Mouse (Mus musculus) myocyte (in vitro differentiated cells): ENCODE data around the gene 2300003K06Rik. TPM values are rescaled to one million over a fixed set of nuclear protein-coding genes. Genes with fewer than 3 reads are reported as not detected.

Experiments
- H3K27me3 ChIP-seq: one replicate; pipeline ENCODE4 v1.6.1; 2011; ENCODE audit not compliant: control insufficient read depth, insufficient read depth, insufficient read length
- H3K36me3 ChIP-seq: one replicate; pipeline ENCODE4 v1.6.1; 2011; ENCODE audit not compliant: control insufficient read depth, insufficient read depth
- H3K4me2 ChIP-seq: one replicate; pipeline ENCODE4 v1.6.1; 2011; ENCODE audit warnings: low read depth, control low read depth
- H3K4me3 ChIP-seq: one replicate; pipeline ENCODE4 v1.5.1; 2011; ENCODE audit warnings: mild to moderate bottlenecking, control low read depth, moderate library complexity
- H3K79me2 ChIP-seq: one replicate; pipeline ENCODE4 v1.6.1; 2011; ENCODE audit not compliant: control insufficient read depth, insufficient read depth
- H3ac ChIP-seq: one replicate; pipeline ENCODE4 v1.6.1; 2011; ENCODE audit not compliant: control insufficient read depth, insufficient read length
- CEBPB ChIP-seq: IDR thresholded peaks from 2 replicates; pipeline ENCODE4 v1.6.1; 2011; ENCODE audit warnings: mild to moderate bottlenecking, moderate library complexity; ENCODE audit not compliant: poor library complexity, insufficient read depth, severe bottlenecking
- E2F4 ChIP-seq: IDR thresholded peaks from one replicate; pipeline ENCODE4 v1.6.1; 2011; ENCODE audit warnings: mild to moderate bottlenecking, control low read depth, moderate library complexity; ENCODE audit not compliant: insufficient read depth
- MAX ChIP-seq: IDR thresholded peaks from one replicate; pipeline ENCODE4 v1.6.1; 2011; ENCODE audit warnings: low read depth, mild to moderate bottlenecking, control low read depth
- MYOD1 ChIP-seq, 3 experiments: IDR thresholded peaks; one replicate each; pipeline ENCODE4 v1.6.1; 2011; ENCODE audit warnings: control low read depth in 2 of 3, low read depth in 2 of 3, mild to moderate bottlenecking in 2 of 3, moderate library complexity in 1 of 3; ENCODE audit not compliant: insufficient read length in 2 of 3, control insufficient read depth in 1 of 3
- MYOG ChIP-seq, 3 experiments: IDR thresholded peaks; one replicate each; pipeline ENCODE4 v1.6.1; 2011; ENCODE audit warnings: control low read depth in 2 of 3, low read depth in 2 of 3, mild to moderate bottlenecking in 2 of 3; ENCODE audit not compliant: insufficient read length in 2 of 3, control insufficient read depth in 1 of 3, insufficient read depth in 1 of 3
- POLR2A ChIP-seq: IDR thresholded peaks from one replicate; pipeline ENCODE4 v1.6.1; 2011; ENCODE audit warnings: low read depth, mild to moderate bottlenecking, control low read depth, moderate library complexity; ENCODE audit not compliant: insufficient read length
- POLR2AphosphoS2 ChIP-seq: IDR thresholded peaks from one replicate; pipeline ENCODE4 v1.6.1; 2011; ENCODE audit warnings: low read depth, control low read depth; ENCODE audit not compliant: insufficient read length
- REST ChIP-seq: IDR thresholded peaks from one replicate; pipeline ENCODE4 v1.6.1; 2011; ENCODE audit warnings: mild to moderate bottlenecking, control low read depth, moderate library complexity; ENCODE audit not compliant: insufficient read depth, insufficient read length
- SRF ChIP-seq: IDR thresholded peaks from one replicate; pipeline ENCODE4 v1.6.1; 2011; ENCODE audit warnings: low read depth; ENCODE audit not compliant: control insufficient read depth, insufficient read length
- TCF12 ChIP-seq: IDR thresholded peaks from one replicate; pipeline ENCODE4 v1.6.1; 2011; ENCODE audit warnings: mild to moderate bottlenecking, control low read depth; ENCODE audit not compliant: poor library complexity, insufficient read depth, severe bottlenecking
- TCF3 ChIP-seq: IDR thresholded peaks from one replicate; pipeline ENCODE4 v1.6.1; 2011; ENCODE audit warnings: low read depth, control low read depth; ENCODE audit not compliant: insufficient read length
- USF1 ChIP-seq: IDR thresholded peaks from one replicate; pipeline ENCODE4 v1.6.1; 2011; ENCODE audit warnings: low read depth, mild to moderate bottlenecking, control low read depth, moderate library complexity
- polyA plus RNA-seq: library from polyadenylated mRNA; unstranded; fragments of >200 nt; fragmentation: generic; extraction: Trizol; gene quantifications from one replicate; pipeline ENCODE4 v1.2.1, GENCODE M21; 2012; ENCODE audit warnings: missing spikeins

2300003K06Rik gene
- polyA plus RNA-seq, 1 experiment: not detected

- H3K27me3 ChIP-seq: peaks cover 4% of the 10 kb centered on the region
- no peak for TF ChIP-seq MYOG (IDR thresholded peaks at IDR 0.05; ENCODE audit: control insufficient read depth in 1 of 3, insufficient read depth in 1 of 3, insufficient read length in 2 of 3, low read depth in 2 of 3)
- TF ChIP-seq CEBPB: no peak
- TF ChIP-seq USF1: no peak
- no peak for TF ChIP-seq TCF12
- no peak for TF ChIP-seq E2F4
- TF ChIP-seq MYOD1 (IDR thresholded peaks at IDR 0.05; ENCODE audit: control insufficient read depth in 1 of 3, insufficient read length in 2 of 3, low read depth in 2 of 3): no peak
- TF ChIP-seq MAX: no peak
- TF ChIP-seq TCF3: no peak
- no peak for TF ChIP-seq POLR2A
- TF ChIP-seq SRF: no peak
- no peak for TF ChIP-seq REST
- no peak for TF ChIP-seq POLR2AphosphoS2
- H3K4me2 ChIP-seq: no peak within 1 kb of the TSS
- H3K36me3 ChIP-seq: no peaks in the 10 kb centered on the region
- no peak within 1 kb of the TSS for H3ac ChIP-seq
- H3K79me2 ChIP-seq: no peaks in the 10 kb centered on the region
- H3K4me3 ChIP-seq: no peak within 1 kb of the TSS
Observed at GRCm38 (mm10) chr11:99793367-99793766, 44.5 kb downstream of the 2300003K06Rik start, which contains the start of gene Gm11596. Gene Gm11596, minus strand, starts transcription at chr11:99793467.

Other genes starting within 250 kb of the 2300003K06Rik start
- not detected for gene Krtap1-3, start 246.7 kb downstream of the 2300003K06Rik start, polyA plus RNA-seq
- not detected for gene Krtap9-3, start 240.0 kb downstream of the 2300003K06Rik start, polyA plus RNA-seq
- gene Gm11938, start 234.8 kb downstream of the 2300003K06Rik start, polyA plus RNA-seq: not detected
- gene Gm11937, start 227.9 kb downstream of the 2300003K06Rik start, polyA plus RNA-seq: not detected
- not detected for gene Krtap2-4, start 223.2 kb downstream of the 2300003K06Rik start, polyA plus RNA-seq
- gene Gm11562, start 217.6 kb downstream of the 2300003K06Rik start, polyA plus RNA-seq: not detected
- not detected for gene Krtap4-1, start 209.8 kb downstream of the 2300003K06Rik start, polyA plus RNA-seq
- gene Krtap4-2, start 203.0 kb downstream of the 2300003K06Rik start, polyA plus RNA-seq: not detected
- not detected for gene Krtap4-7, start 194.0 kb downstream of the 2300003K06Rik start, polyA plus RNA-seq
- gene Gm11555, start 187.8 kb downstream of the 2300003K06Rik start, polyA plus RNA-seq: not detected
- not detected for gene Gm11563, start 179.1 kb downstream of the 2300003K06Rik start, polyA plus RNA-seq
- gene Krtap4-6, start 172.1 kb downstream of the 2300003K06Rik start, polyA plus RNA-seq: not detected
- gene Gm14190, start 147.3 kb downstream of the 2300003K06Rik start, polyA plus RNA-seq: not detected
- gene Gm14180, start 103.8 kb downstream of the 2300003K06Rik start, polyA plus RNA-seq: not detected
- not detected for gene Gm11595, start 65.2 kb downstream of the 2300003K06Rik start, polyA plus RNA-seq
- not detected for gene Krtap4-8, start 57.4 kb downstream of the 2300003K06Rik start, polyA plus RNA-seq
- not detected for gene Krtap4-9, start 52.9 kb downstream of the 2300003K06Rik start, polyA plus RNA-seq
- not detected for gene Gm11596, start 44.6 kb downstream of the 2300003K06Rik start, polyA plus RNA-seq
- gene Gm11569, start 39.1 kb downstream of the 2300003K06Rik start, polyA plus RNA-seq: not detected
- not detected for gene Gm11554, start 33.6 kb downstream of the 2300003K06Rik start, polyA plus RNA-seq
- not detected for gene Krtap4-13, start 28.2 kb downstream of the 2300003K06Rik start, polyA plus RNA-seq
- gene Gm11564, start 22.4 kb downstream of the 2300003K06Rik start, polyA plus RNA-seq: not detected
- not detected for gene Krtap4-16, start 13.5 kb upstream of the 2300003K06Rik start, polyA plus RNA-seq
- not detected for gene Gm11568, start 19.9 kb upstream of the 2300003K06Rik start, polyA plus RNA-seq
- gene Gm11559, start 26.4 kb upstream of the 2300003K06Rik start, polyA plus RNA-seq: not detected
- not detected for gene Krtap9-1, start 35.3 kb upstream of the 2300003K06Rik start, polyA plus RNA-seq
- gene Gm11567, start 41.1 kb upstream of the 2300003K06Rik start, polyA plus RNA-seq: not detected
- gene Krtap31-1, start 69.9 kb upstream of the 2300003K06Rik start, polyA plus RNA-seq: not detected
- not detected for gene Gm11565, start 76.7 kb upstream of the 2300003K06Rik start, polyA plus RNA-seq
- gene Krtap31-2, start 98.2 kb upstream of the 2300003K06Rik start, polyA plus RNA-seq: not detected
- not detected for gene Krtap9-5, start 110.4 kb upstream of the 2300003K06Rik start, polyA plus RNA-seq
- gene Krtap29-1, start 141.0 kb upstream of the 2300003K06Rik start, polyA plus RNA-seq: not detected
- not detected for gene Krtap16-1, start 148.5 kb upstream of the 2300003K06Rik start, polyA plus RNA-seq
- gene Krtap17-1, start 155.9 kb upstream of the 2300003K06Rik start, polyA plus RNA-seq: not detected
- not detected for gene Krt33a, start 178.1 kb upstream of the 2300003K06Rik start, polyA plus RNA-seq
- 0.06 TPM for gene Krt33b, start 191.8 kb upstream of the 2300003K06Rik start, polyA plus RNA-seq
- not detected for gene Krt34, start 203.5 kb upstream of the 2300003K06Rik start, polyA plus RNA-seq
- 0.89 TPM for gene Krt31, start 212.5 kb upstream of the 2300003K06Rik start, polyA plus RNA-seq